Mouse (Mus musculus) CH12.LX (cell line): ENCODE measurements around the gene BC030867. TPM values are rescaled to one million over a fixed set of nuclear protein-coding genes. Genes with fewer than 3 reads are reported as not detected.

ENCODE experiments used
- DNase-seq: peaks from one replicate; pipeline ENCODE4 v3.0.0-alpha.2; 2013; ENCODE audit errors: extremely low read depth
- H3K27ac ChIP-seq: 2 replicates; pipeline ENCODE4 v1.5.1; 2012; ENCODE audit warnings: low read depth, mild to moderate bottlenecking, control low read depth, moderate library complexity; ENCODE audit not compliant: insufficient read depth
- H3K27me3 ChIP-seq: replicated peaks from 2 replicates; pipeline ENCODE3; 2012; ENCODE audit warnings: inconsistent platforms
- H3K36me3 ChIP-seq, 2 experiments: replicated peaks in 1 of 2; 2 replicates each; pipeline versions ENCODE3 to v1.6.1; 2012; ENCODE audit warnings: inconsistent platforms in 1 of 2, low read length in 1 of 2, mild to moderate bottlenecking in 1 of 2, mixed read lengths in 1 of 2, moderate library complexity in 1 of 2; ENCODE audit not compliant: control insufficient read depth in 1 of 2, insufficient read depth in 1 of 2
- H3K4me1 ChIP-seq, 2 experiments: 2 replicates each; pipeline ENCODE4 v1.6.1; 2012; ENCODE audit warnings: inconsistent platforms in 1 of 2, moderate library complexity in 1 of 2; ENCODE audit not compliant: insufficient read depth in 2 of 2, control insufficient read depth in 1 of 2
- H3K4me2 ChIP-seq: 2 replicates; pipeline ENCODE4 v1.6.1; 2012; ENCODE audit warnings: low read depth, mild to moderate bottlenecking, control low read depth; ENCODE audit not compliant: poor library complexity, insufficient read depth, severe bottlenecking
- H3K4me3 ChIP-seq, 3 experiments: fragments of 150-350 bp in 1 of 3; sonication (generic) in 1 of 3; replicated peaks in 1 of 3; 2 replicates each; pipeline versions ENCODE3 to v1.5.1; 2011 to 2012; ENCODE audit warnings: low read depth in 2 of 3, low read length in 2 of 3, mild to moderate bottlenecking in 2 of 3, moderate library complexity in 2 of 3, control low read depth in 1 of 3, improper control_type of control experiment in 1 of 3, inconsistent platforms in 1 of 3, mixed read lengths in 1 of 3; ENCODE audit not compliant: poor library complexity in 1 of 3
- H3K79me2 ChIP-seq: replicated peaks from 2 replicates; pipeline ENCODE4 v1.6.1; 2012; ENCODE audit warnings: mild to moderate bottlenecking, moderate library complexity; ENCODE audit not compliant: control insufficient read depth, poor library complexity, insufficient read depth, severe bottlenecking; ENCODE audit errors: extremely low read depth
- H3K9ac ChIP-seq: 2 replicates; pipeline ENCODE4 v1.6.1; 2012; ENCODE audit warnings: low read depth, mild to moderate bottlenecking, control low read depth, moderate library complexity; ENCODE audit not compliant: insufficient read depth
- H3K9me3 ChIP-seq: replicated peaks from 2 replicates; pipeline ENCODE3; 2012; ENCODE audit warnings: low read length, inconsistent platforms, mixed read lengths
- BHLHE40 ChIP-seq: IDR thresholded peaks from 2 replicates; pipeline ENCODE4 v1.6.1; 2011; ENCODE audit warnings: mild to moderate bottlenecking, low read depth, low read length, improper control_type of control experiment
- CHD1 ChIP-seq: IDR thresholded peaks from 2 replicates; pipeline ENCODE4 v1.6.1; 2012; ENCODE audit warnings: low read depth, low read length, improper control_type of control experiment, inconsistent platforms
- ELF1 ChIP-seq: IDR thresholded peaks from 2 replicates; pipeline ENCODE4 v1.6.1; 2014; ENCODE audit warnings: low read depth, mild to moderate bottlenecking, inconsistent platforms, low read length, improper control_type of control experiment
- EP300 ChIP-seq: IDR thresholded peaks from 2 replicates; pipeline ENCODE4 v1.6.1; 2011; ENCODE audit warnings: low read length, improper control_type of control experiment
- ETS1 ChIP-seq: conservative IDR thresholded peaks from 2 replicates; pipeline ENCODE4 v1.6.1; 2012; ENCODE audit warnings: low read depth, mild to moderate bottlenecking, inconsistent platforms, low read length, improper control_type of control experiment, moderate library complexity
- IRF4 ChIP-seq: IDR thresholded peaks from 2 replicates; pipeline ENCODE4 v1.6.1; 2014; ENCODE audit warnings: low read depth, mild to moderate bottlenecking, inconsistent platforms, low read length, improper control_type of control experiment
- JUND ChIP-seq: conservative IDR thresholded peaks from 2 replicates; pipeline ENCODE4 v1.6.1; 2011; ENCODE audit warnings: low read depth, low read length, improper control_type of control experiment
- KAT2A ChIP-seq: IDR thresholded peaks from 2 replicates; pipeline ENCODE4 v1.6.1; 2012; ENCODE audit warnings: low read length, improper control_type of control experiment, inconsistent platforms; ENCODE audit not compliant: insufficient replicate concordance
- MAFK ChIP-seq: IDR thresholded peaks from 2 replicates; pipeline ENCODE4 v1.6.1; 2011; ENCODE audit warnings: low read length, improper control_type of control experiment; ENCODE audit not compliant: insufficient replicate concordance
- MAX ChIP-seq: IDR thresholded peaks from 2 replicates; pipeline ENCODE4 v1.6.1; 2011; ENCODE audit warnings: low read length, improper control_type of control experiment
- MAZ ChIP-seq: IDR thresholded peaks from 2 replicates; pipeline ENCODE4 v1.6.1; 2012; ENCODE audit warnings: low read depth, mild to moderate bottlenecking, inconsistent platforms, low read length, improper control_type of control experiment, moderate library complexity
- MEF2A ChIP-seq: IDR thresholded peaks from 2 replicates; pipeline ENCODE4 v1.6.1; 2014; ENCODE audit warnings: low read depth, mild to moderate bottlenecking, inconsistent platforms, low read length, improper control_type of control experiment, borderline replicate concordance
- MYC ChIP-seq: IDR thresholded peaks from 2 replicates; pipeline ENCODE4 v1.6.1; 2011; ENCODE audit warnings: low read depth, mild to moderate bottlenecking, improper control_type of control experiment, low read length
- NELFE ChIP-seq: IDR thresholded peaks from 2 replicates; pipeline ENCODE4 v1.6.1; 2011; ENCODE audit warnings: low read depth, low read length, improper control_type of control experiment
- NRF1 ChIP-seq: IDR thresholded peaks from 2 replicates; pipeline ENCODE4 v1.6.1; 2014; ENCODE audit warnings: low read depth, mild to moderate bottlenecking, inconsistent platforms, low read length, improper control_type of control experiment, moderate library complexity
- PAX5 ChIP-seq: IDR thresholded peaks from 2 replicates; pipeline ENCODE4 v1.6.1; 2012; ENCODE audit warnings: low read length, inconsistent platforms, mixed read lengths
- SIN3A ChIP-seq: IDR thresholded peaks from 2 replicates; pipeline ENCODE4 v1.6.1; 2012; ENCODE audit warnings: low read length, improper control_type of control experiment, inconsistent platforms
- TBP ChIP-seq: conservative IDR thresholded peaks from 2 replicates; pipeline ENCODE4 v1.6.1; 2011; ENCODE audit warnings: low read depth, low read length, improper control_type of control experiment
- UBTF ChIP-seq: IDR thresholded peaks from 2 replicates; pipeline ENCODE4 v1.6.1; 2012; ENCODE audit warnings: low read depth, mild to moderate bottlenecking, inconsistent platforms, low read length, improper control_type of control experiment, moderate library complexity
- USF1 ChIP-seq: IDR thresholded peaks from 2 replicates; pipeline ENCODE4 v1.6.1; 2014; ENCODE audit warnings: low read depth, mild to moderate bottlenecking, inconsistent platforms, low read length, improper control_type of control experiment
- USF2 ChIP-seq: conservative IDR thresholded peaks from 2 replicates; pipeline ENCODE4 v1.6.1; 2011; ENCODE audit warnings: low read depth, low read length, improper control_type of control experiment
- ZMIZ1 ChIP-seq: IDR thresholded peaks from 2 replicates; pipeline ENCODE4 v1.6.1; 2012; ENCODE audit warnings: low read depth, mild to moderate bottlenecking, inconsistent platforms, low read length, improper control_type of control experiment
- ZNF384 ChIP-seq: IDR thresholded peaks from 2 replicates; pipeline ENCODE4 v1.6.1; 2012; ENCODE audit warnings: low read depth, low read length, improper control_type of control experiment, inconsistent platforms
- dilution Hi-C: fragments of 300-500 bp; cut with MboI; formaldehyde crosslinking; loops from 2 replicates; pipeline ENCODE4 v1.14.3; 2020; ENCODE audit warnings: low sequenced_read_pairs; ENCODE audit not compliant: extremely low pct_unique_long_range_greater_than_20kb, extremely low pct_ligation_motif_present
- in situ Hi-C: fragments of 300-500 bp; cut with MboI; formaldehyde crosslinking; loops from 3 replicates; pipeline ENCODE4 v1.14.3; 2019; ENCODE audit warnings: low sequenced_read_pairs, low pct_ligation_motif_present, low pct_unique_long_range_greater_than_20kb, mixed read lengths
- polyA plus RNA-seq: library from polyadenylated mRNA; unstranded; fragments of >175 nt; gene quantifications from 2 replicates; pipeline ENCODE4 v1.2.1, GENCODE M21; 2012; ENCODE audit warnings: low read depth; ENCODE audit not compliant: insufficient read length
- total RNA-seq, 2 experiments: library from RNA; depleted of rRNA; stranded (reverse); fragments of 300-350 nt in 1 of 2; fragments of >200 nt in 1 of 2; gene quantifications; 2 replicates each; pipeline ENCODE4 v1.2.3; 2012 to 2014

BC030867 gene
- total and polyA plus RNA-seq, 3 experiments, result 11.4 to 34.0 (median 26.2) TPM

DNA sequence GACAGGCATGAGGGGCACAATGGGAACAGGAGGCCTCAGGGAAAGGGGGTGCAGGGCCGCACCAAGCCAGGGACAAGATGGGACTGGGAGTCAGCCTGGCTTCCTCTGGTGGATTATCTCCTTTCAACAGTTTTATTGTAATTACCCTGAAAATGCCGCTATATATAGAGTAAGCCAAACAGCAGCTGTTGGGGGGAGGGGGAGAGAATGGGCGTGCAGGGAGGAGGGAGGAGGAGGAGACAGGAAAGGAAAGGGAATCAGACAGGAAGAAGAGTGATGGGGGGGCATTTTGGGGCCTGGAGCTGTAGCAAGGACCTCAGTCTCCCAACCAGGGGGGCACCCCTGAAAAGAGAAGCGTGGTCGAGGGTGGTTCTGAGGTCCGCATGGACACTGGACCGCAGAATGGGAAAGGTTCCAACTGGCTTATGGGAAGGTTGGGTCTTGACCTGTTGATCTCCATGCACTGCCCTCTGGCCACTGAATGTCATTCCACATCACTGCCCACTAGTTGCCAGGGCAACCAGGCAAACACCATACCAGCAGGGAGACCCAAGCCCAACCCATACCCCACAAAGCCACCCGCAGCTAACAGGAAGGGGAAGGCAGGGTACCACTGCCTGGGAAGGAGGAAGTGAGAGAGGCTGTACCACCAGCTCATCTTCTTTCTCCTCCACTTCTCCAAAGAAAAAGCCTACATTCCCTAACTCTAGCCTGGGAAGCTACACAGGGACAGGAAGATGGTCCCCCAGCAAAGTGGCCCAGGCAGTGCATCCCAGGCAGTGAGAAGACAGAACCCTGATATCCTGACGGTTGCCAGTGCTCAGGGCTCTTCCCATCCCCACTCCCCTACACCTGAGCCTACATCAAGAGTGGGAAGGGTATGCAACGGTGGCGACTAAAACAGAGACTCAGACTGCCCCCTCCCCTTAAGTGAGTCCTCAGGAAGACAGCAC is 40.6 kb upstream of the BC030867 start:
- H3K27ac ChIP-seq, result no peak overlapping the region
- H3K4me2 ChIP-seq, result no peak overlapping the region
- no peak for DNase-seq
- H3K9me3 ChIP-seq, result no peaks in the 10 kb centered on the region
- peaks cover 33 to 55% of the 10 kb centered on the region in 2 experiments for H3K4me1 ChIP-seq
- in situ Hi-C loops, result no loop called here
- no peak overlapping the region for H3K9ac ChIP-seq
- dilution Hi-C loops, result no loop called here
- peaks cover 24 to 50% of the 10 kb centered on the region in 2 experiments for H3K36me3 ChIP-seq
- H3K79me2 ChIP-seq, result no peaks in the 10 kb centered on the region
- no peaks in the 10 kb centered on the region for H3K27me3 ChIP-seq
- peak overlapping the region in 1 of 3 experiments; percentile 34 for H3K4me3 ChIP-seq
- TF ChIP-seq MYC (no peak), EP300 (peak; percentile 59), ELF1 (peak; percentile 56; the same call in 1 of the 2 replicates), IRF4 (peak; percentile 41; the same call in 1 of the 2 replicates)

GRCm38 (mm10) chr11:102208846-102209245 is 39.8 kb upstream of the BC030867 start:
- Histone ChIP-seq H3K27ac (no peak overlapping the region), H3K4me3 (no peak overlapping the region), H3K9ac (no peak overlapping the region), H3K4me1 (peaks cover 35 to 62% of the 10 kb centered on the region in 2 experiments), H3K79me2 (no peaks in the 10 kb centered on the region), H3K36me3 (peaks cover 20 to 49% of the 10 kb centered on the region in 2 experiments), H3K27me3 (no peaks in the 10 kb centered on the region), H3K4me2 (no peak overlapping the region), H3K9me3 (no peaks in the 10 kb centered on the region)
- in situ Hi-C loops, result no loop called here
- dilution Hi-C loops, result no loop called here
- peak; percentile 51 for DNase-seq
- TF ChIP-seq MEF2A (no peak), BHLHE40 (peak; percentile 62)

DNA sequence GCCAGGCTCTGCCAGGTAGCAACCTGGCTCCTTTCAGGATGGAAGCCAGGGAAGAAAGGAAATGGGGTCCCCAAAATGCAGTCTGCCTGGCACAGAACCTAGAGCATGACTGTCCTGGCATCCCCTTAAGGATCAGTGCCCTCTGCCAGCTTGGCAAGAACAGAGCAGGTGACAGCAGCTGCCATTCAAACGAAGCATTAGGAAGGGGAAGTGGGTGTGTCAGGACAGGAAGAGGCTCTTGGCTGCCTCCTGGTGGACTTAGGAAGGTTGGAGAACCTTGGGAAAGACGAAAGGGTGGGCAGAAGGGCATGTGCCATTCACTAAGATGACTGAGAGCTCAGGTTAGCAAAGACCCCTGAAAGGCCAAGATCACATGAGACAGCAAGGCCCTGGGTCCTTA is 38.9 kb upstream of the BC030867 start:
- H3K27ac ChIP-seq, result no peak overlapping the region
- 0 out of 2 replicates have a peak, but pooled peaks cover under 1% of the 10 kb centered on the region for H3K79me2 ChIP-seq
- H3K36me3 ChIP-seq, result peaks cover 11 to 41% of the 10 kb centered on the region in 2 experiments
- dilution Hi-C loops (no loop called here), in situ Hi-C loops (no loop called here)
- H3K4me3 ChIP-seq, result no peak overlapping the region
- H3K9ac ChIP-seq, result no peak overlapping the region
- peaks cover 37 to 71% of the 10 kb centered on the region in 2 experiments for H3K4me1 ChIP-seq
- no peaks in the 10 kb centered on the region for H3K27me3 ChIP-seq
- peak; percentile 72 for DNase-seq
- H3K9me3 ChIP-seq, result no peaks in the 10 kb centered on the region
- H3K4me2 ChIP-seq, result no peak overlapping the region
- no peak for TF ChIP-seq CHD1
- 0 out of 2 replicates have a peak, but pooled peaks have one; percentile 14 for TF ChIP-seq ETS1
- TF ChIP-seq JUND, result no peak
- peak; percentile 55 for TF ChIP-seq IRF4
- peak; percentile 34; the same call in 1 of the 2 replicates for TF ChIP-seq NELFE
- TF ChIP-seq KAT2A, result no peak
- peak; percentile 68 for TF ChIP-seq SIN3A
- no peak for TF ChIP-seq PAX5
- TF ChIP-seq USF2, result no peak
- no peak for TF ChIP-seq UBTF
- TF ChIP-seq MAZ, result no peak
- TF ChIP-seq ZNF384, result no peak
- TF ChIP-seq TBP, result no peak
- TF ChIP-seq NRF1, result 0 out of 2 replicates have a peak, but pooled peaks have one; percentile 19
- TF ChIP-seq USF1, result no peak
- TF ChIP-seq ELF1, result peak; percentile 81
- no peak for TF ChIP-seq MAFK
- TF ChIP-seq MEF2A, result 0 out of 2 replicates have a peak, but pooled peaks have one; percentile 42
- TF ChIP-seq MAX, result peak; percentile 69
- no peak for TF ChIP-seq ZMIZ1
